Mouse (Mus musculus): ENCODE measurements around the gene Chmp2a. TPM values are rescaled to one million over a fixed set of nuclear protein-coding genes. Genes with fewer than 3 reads are reported as not detected.

The Chmp2a gene
- total RNA-seq (2023) = 88.1 to 101 TPM (median 92.6 TPM) in 4 replicates

GRCm38 (mm10) chr7:13034148-13034977 is at the start of gene Chmp2a:
Gene Chmp2a (minus strand): TSS chr7:13034807.

GRCm38 (mm10) chr7:13054287-13055010 is 19.8 kb upstream of the Chmp2a start, which contains the start of gene Mzf1:
Gene Mzf1 (minus strand): TSS chr7:13054764.

GRCm38 (mm10) chr7:13037901-13038555 is 3.4 kb upstream of the Chmp2a start, which contains the start of gene Ube2m:
Gene Ube2m (minus strand): TSS chr7:13038275.

GRCm38 (mm10) chr7:13010005-13010908 is 24.4 kb downstream of the Chmp2a start, which contains the start of gene Zbtb45:
Gene Zbtb45 (minus strand): TSS chr7:13010034.

GRCm38 (mm10) chr7:12998851-12999250 is 35.8 kb downstream of the Chmp2a start, which contains the start of gene Trim28:
Gene Trim28 (plus strand): TSS chr7:12999114.

GRCm38 (mm10) chr7:12998053-12998452 is 36.6 kb downstream of the Chmp2a start, which contains the start of gene Slc27a5:
Gene Slc27a5 (minus strand): TSS chr7:12998192.

Other genes with a start within 250 kb of the Chmp2a start
- 31.2 to 41.3 TPM (median 34.6 TPM) in 4 replicates for gene Zscan18, start 231.2 kb downstream of the Chmp2a start, total RNA-seq (2023)
- gene Zfp329, start 215.9 kb downstream of the Chmp2a start, total RNA-seq (2023) = 7.0 to 10.2 TPM (median 9.4 TPM) in 4 replicates
- 112 to 125 TPM (median 118 TPM) in 4 replicates for gene Zfp110, start 200.0 kb downstream of the Chmp2a start, total RNA-seq (2023)
- gene Zfp128, start 153.6 kb downstream of the Chmp2a start, total RNA-seq (2023) = 1.9 to 3.0 TPM (median 2.3 TPM) in 4 replicates
- 12.8 to 15.4 TPM (median 13.6 TPM) in 4 replicates for gene Zscan22, start 137.0 kb downstream of the Chmp2a start, total RNA-seq (2023)
- 2,155 to 2,273 TPM (median 2,193 TPM) in 4 replicates for gene Rps5, start 112.5 kb downstream of the Chmp2a start, total RNA-seq (2023)
- gene Rnf225, start 107.4 kb downstream of the Chmp2a start, total RNA-seq (2023) = 1.2 to 1.7 TPM (median 1.3 TPM) in 4 replicates
- gene Zfp324, start 69.0 kb downstream of the Chmp2a start, total RNA-seq (2023) = 2.9 to 6.0 TPM (median 3.5 TPM) in 4 replicates
- 8.7 to 10.7 TPM (median 9.6 TPM) in 4 replicates for gene Zfp446, start 57.0 kb downstream of the Chmp2a start, total RNA-seq (2023)
- gene Slc27a5, start 36.6 kb downstream of the Chmp2a start, total RNA-seq (2023) = not detected in 4 replicates
- gene Trim28, start 35.7 kb downstream of the Chmp2a start, total RNA-seq (2023) = 351 to 392 TPM (median 373 TPM) in 4 replicates
- 3.9 to 9.9 TPM (median 5.9 TPM) in 4 replicates for gene Zbtb45, start 24.8 kb downstream of the Chmp2a start, total RNA-seq (2023)
- 76.5 to 89.6 TPM (median 83.2 TPM) in 4 replicates for gene Ube2m, start 3.5 kb upstream of the Chmp2a start, total RNA-seq (2023)
- gene Mzf1, start 20.0 kb upstream of the Chmp2a start, total RNA-seq (2023) = 0.45 to 0.75 TPM (median 0.56 TPM) in 4 replicates
- not detected in 4 replicates for gene Vmn1r85, start 60.4 kb upstream of the Chmp2a start, total RNA-seq (2023)
- gene Vmn1r86, start 85.1 kb upstream of the Chmp2a start, total RNA-seq (2023) = not detected in 4 replicates
- gene Vmn1r87, start 105.3 kb upstream of the Chmp2a start, total RNA-seq (2023) = not detected in 4 replicates
- 0.17 to 0.28 TPM (median 0.21 TPM) in 3 of 4 replicates, not detected in the other for gene Vmn1r88, start 124.8 kb upstream of the Chmp2a start, total RNA-seq (2023)
- gene Vmn1r89, start 178.2 kb upstream of the Chmp2a start, total RNA-seq (2023) = not detected in 4 replicates
- 27.4 to 31.7 TPM (median 31.1 TPM) in 4 replicates for gene Lig1, start 242.5 kb upstream of the Chmp2a start, total RNA-seq (2023)
- gene Zswim9, start 243.9 kb upstream of the Chmp2a start, total RNA-seq (2023) = 5.3 to 7.2 TPM (median 5.9 TPM) in 4 replicates